Mouse (Mus musculus) forebrain, embryonic 11.5 days (tissue): ENCODE data around the gene Hsf2bp. TPM values are rescaled to one million over a fixed set of nuclear protein-coding genes. Genes with fewer than 3 reads are reported as not detected.

Experiments
- ATAC-seq: fragments of 200-750 bp; cut with Nextera tagmentation; replicated peaks from 2 replicates; pipeline ENCODE4 v1.8.0; 2017; ENCODE audit warnings: moderate TSS enrichment; ENCODE audit not compliant: low FRiP score
- DNase-seq: peaks from one replicate; pipeline ENCODE4 v3.0.0-alpha.2; 2017; ENCODE audit warnings: low spot score
- H3K27ac ChIP-seq: fragments of 300-500 bp; sonication (generic); 2 replicates; pipeline ENCODE4 v1.5.1; 2014; ENCODE audit warnings: low read depth, low read length
- H3K27me3 ChIP-seq: fragments of 300-500 bp; sonication (generic); 2 replicates; pipeline ENCODE4 v1.6.1; 2014; ENCODE audit warnings: mild to moderate bottlenecking, low read length, mixed read lengths; ENCODE audit not compliant: control insufficient read depth, insufficient read depth
- H3K36me3 ChIP-seq: fragments of 300-500 bp; sonication (generic); 2 replicates; pipeline ENCODE4 v1.6.1; 2014; ENCODE audit warnings: mild to moderate bottlenecking, low read length, moderate library complexity, mixed read lengths; ENCODE audit not compliant: control insufficient read depth, insufficient read depth
- H3K4me1 ChIP-seq: fragments of 300-500 bp; sonication (generic); replicated peaks from 2 replicates; pipeline ENCODE4 v1.6.1; 2014; ENCODE audit warnings: low read length, mixed read lengths; ENCODE audit not compliant: control insufficient read depth, insufficient read depth
- H3K4me2 ChIP-seq: fragments of 300-500 bp; sonication (generic); 2 replicates; pipeline ENCODE4 v1.6.1; 2014; ENCODE audit warnings: low read depth, mild to moderate bottlenecking, low read length, moderate library complexity, mixed read lengths; ENCODE audit not compliant: severe bottlenecking
- H3K4me3 ChIP-seq: fragments of 300-500 bp; sonication (generic); 2 replicates; pipeline ENCODE4 v1.5.1; 2014; ENCODE audit warnings: low read depth, low read length
- H3K9ac ChIP-seq: fragments of 300-500 bp; sonication (generic); 2 replicates; pipeline ENCODE4 v1.6.1; 2014; ENCODE audit warnings: low read length
- H3K9me3 ChIP-seq: fragments of 300-500 bp; sonication (generic); 2 replicates; pipeline ENCODE4 v1.6.1; 2016; ENCODE audit warnings: low read length, mixed read lengths; ENCODE audit not compliant: control insufficient read depth
- WGBS: fragments of 180-500 bp; shearing (Covaris S2); extraction: QIAGEN DNeasy Blood & Tissue Kit; methylation state at CpG from one replicate; pipeline ENCODE4 v1.1.7; 2014; 5-methylcytosine and 5-hydroxymethylcytosine counted together
- polyA plus RNA-seq: library from polyadenylated mRNA; unstranded; fragments of >200 nt; fragmentation: Nextera tagmentation; extraction: Ambion mirVana; gene quantifications from 2 replicates; pipeline ENCODE4 v1.2.1, GENCODE M21; 2014

The Hsf2bp gene
- polyA plus RNA-seq, 1 experiment from 2014 or later, result 0.31 TPM

- H3K4me2 ChIP-seq, result no peak overlapping the region
- no peaks in the 10 kb centered on the region for H3K27me3 ChIP-seq
- no peaks in the 10 kb centered on the region for H3K4me1 ChIP-seq
- no peak for DNase-seq
- WGBS, result 77% methylated on average over 1 of the region's 1 CpGs
- no peak overlapping the region for H3K9ac ChIP-seq
- H3K4me3 ChIP-seq, result no peak overlapping the region
- no peaks in the 10 kb centered on the region for H3K36me3 ChIP-seq
- ATAC-seq, result no peak
- no peaks in the 10 kb centered on the region for H3K9me3 ChIP-seq
- no peak overlapping the region for H3K27ac ChIP-seq
These were observed 67.3 kb downstream of the Hsf2bp start for GRCm38 (mm10) chr17:31968801-31969200.

- H3K4me3 ChIP-seq, result no peak overlapping the region
- ATAC-seq (no peak), DNase-seq (no peak)
- H3K36me3 ChIP-seq, result no peaks in the 10 kb centered on the region
- no peaks in the 10 kb centered on the region for H3K27me3 ChIP-seq
- H3K9me3 ChIP-seq, result no peaks in the 10 kb centered on the region
- no peak overlapping the region for H3K4me2 ChIP-seq
- 89% methylated on average over 4 of the region's 4 CpGs for WGBS
- no peak overlapping the region for H3K9ac ChIP-seq
- no peaks in the 10 kb centered on the region for H3K4me1 ChIP-seq
- H3K27ac ChIP-seq, result no peak overlapping the region
These were observed 68.8 kb downstream of the Hsf2bp start for GRCm38 (mm10) chr17:31967311-31967710.

GRCm38 (mm10) chr17:31966566-31966965 lies 69.6 kb downstream of the Hsf2bp start:
- H3K9me3 ChIP-seq, result no peaks in the 10 kb centered on the region
- no peak overlapping the region for H3K4me3 ChIP-seq
- H3K27ac ChIP-seq, result no peak overlapping the region
- WGBS, result 88% methylated on average over 1 of the region's 1 CpGs
- ATAC-seq (no peak), DNase-seq (no peak)
- H3K4me1 ChIP-seq, result no peaks in the 10 kb centered on the region
- no peak overlapping the region for H3K4me2 ChIP-seq
- no peaks in the 10 kb centered on the region for H3K27me3 ChIP-seq
- no peak overlapping the region for H3K9ac ChIP-seq
- H3K36me3 ChIP-seq, result no peaks in the 10 kb centered on the region

- Histone ChIP-seq H3K36me3 (no peaks in the 10 kb centered on the region), H3K9me3 (no peaks in the 10 kb centered on the region), H3K4me1 (no peaks in the 10 kb centered on the region), H3K27me3 (no peaks in the 10 kb centered on the region), H3K27ac (no peak overlapping the region), H3K4me2 (no peak overlapping the region), H3K9ac (no peak overlapping the region), H3K4me3 (no peak overlapping the region)
- 42% methylated on average over 2 of the region's 2 CpGs for WGBS
- ATAC-seq (no peak), DNase-seq (no peak)
These were observed 70.5 kb downstream of the Hsf2bp start for GRCm38 (mm10) chr17:31965623-31966022.

GRCm38 (mm10) chr17:31962930-31963329 lies 73.2 kb downstream of the Hsf2bp start:
- no peak overlapping the region for H3K4me2 ChIP-seq
- H3K36me3 ChIP-seq, result no peaks in the 10 kb centered on the region
- H3K27me3 ChIP-seq, result no peaks in the 10 kb centered on the region
- H3K4me3 ChIP-seq, result no peak overlapping the region
- 82% methylated on average over 4 of the region's 4 CpGs for WGBS
- DNase-seq (no peak), ATAC-seq (no peak)
- no peak overlapping the region for H3K27ac ChIP-seq
- no peak overlapping the region for H3K9ac ChIP-seq
- no peaks in the 10 kb centered on the region for H3K4me1 ChIP-seq
- no peaks in the 10 kb centered on the region for H3K9me3 ChIP-seq

GRCm38 (mm10) chr17:31962281-31962680 lies 73.9 kb downstream of the Hsf2bp start:
- H3K9ac ChIP-seq, result no peak overlapping the region
- no peak for DNase-seq

GRCm38 (mm10) chr17:31954551-31955140 lies 81.5 kb downstream of the Hsf2bp start:
- Histone ChIP-seq H3K27me3 (no peaks in the 10 kb centered on the region), H3K4me1 (no peaks in the 10 kb centered on the region), H3K36me3 (no peaks in the 10 kb centered on the region), H3K27ac (no peak overlapping the region), H3K9me3 (no peaks in the 10 kb centered on the region), H3K9ac (no peak overlapping the region), H3K4me3 (no peak overlapping the region), H3K4me2 (no peak overlapping the region)
- WGBS, result 93% methylated on average over 9 of the region's 9 CpGs
- peak; percentile 20 for DNase-seq
- ATAC-seq, result no peak

More at GRCm38 (mm10) chr17:31962281-31962680, 73.9 kb downstream of the Hsf2bp start:
- 86% methylated on average over 5 of the region's 5 CpGs for WGBS
- H3K27me3 ChIP-seq, result no peaks in the 10 kb centered on the region
- no peak overlapping the region for H3K4me3 ChIP-seq
- H3K4me2 ChIP-seq, result no peak overlapping the region
- H3K27ac ChIP-seq, result no peak overlapping the region
- no peaks in the 10 kb centered on the region for H3K4me1 ChIP-seq
- no peaks in the 10 kb centered on the region for H3K36me3 ChIP-seq
- ATAC-seq, result no peak
- no peaks in the 10 kb centered on the region for H3K9me3 ChIP-seq

GRCm38 (mm10) chr17:31949076-31949475 lies 87.1 kb downstream of the Hsf2bp start:
- ATAC-seq, result no peak
- H3K27me3 ChIP-seq, result no peaks in the 10 kb centered on the region
- 72% methylated on average over 1 of the region's 1 CpGs for WGBS

GRCm38 (mm10) chr17:31946436-31946835 lies 89.7 kb downstream of the Hsf2bp start:
- Histone ChIP-seq H3K4me3 (no peak overlapping the region), H3K4me2 (no peak overlapping the region), H3K27me3 (no peaks in the 10 kb centered on the region), H3K27ac (no peak overlapping the region), H3K36me3 (no peaks in the 10 kb centered on the region), H3K4me1 (no peaks in the 10 kb centered on the region), H3K9me3 (no peaks in the 10 kb centered on the region), H3K9ac (no peak overlapping the region)
- DNase-seq, result peak; percentile 34
- no peak for ATAC-seq
- WGBS, result 91% methylated on average over 9 of the region's 9 CpGs

More at GRCm38 (mm10) chr17:31949076-31949475, 87.1 kb downstream of the Hsf2bp start:
- peak; percentile 33 for DNase-seq
- Histone ChIP-seq H3K27ac (no peak overlapping the region), H3K4me3 (no peak overlapping the region), H3K4me1 (no peaks in the 10 kb centered on the region), H3K4me2 (no peak overlapping the region), H3K36me3 (no peaks in the 10 kb centered on the region), H3K9me3 (no peaks in the 10 kb centered on the region), H3K9ac (no peak overlapping the region)
